Mouse (Mus musculus) liver, embryonic 16.5 days (tissue): Measurements from ENCODE around the gene Tmem87a. TPM values are rescaled to one million over a fixed set of nuclear protein-coding genes. Genes with fewer than 3 reads are reported as not detected.

Experiments used
- ATAC-seq: fragments of 200-750 bp; cut with Nextera tagmentation; 2 replicates; pipeline ENCODE4 v1.8.0; 2017; ENCODE audit warnings: low read depth, mild to moderate bottlenecking, moderate number of reproducible peaks, moderate library complexity
- H3K27ac ChIP-seq: fragments of 300-500 bp; sonication (generic); 2 replicates; pipeline ENCODE4 v1.5.1; 2014; ENCODE audit warnings: mild to moderate bottlenecking, low read length
- H3K27me3 ChIP-seq: fragments of 300-500 bp; sonication (generic); 2 replicates; pipeline ENCODE4 v1.6.1; 2014; ENCODE audit warnings: low read depth, low read length, mixed read lengths; ENCODE audit not compliant: control insufficient read depth, insufficient read depth
- H3K36me3 ChIP-seq: fragments of 300-500 bp; sonication (generic); 2 replicates; pipeline ENCODE4 v1.6.1; 2014; ENCODE audit warnings: mild to moderate bottlenecking; ENCODE audit not compliant: control insufficient read depth, insufficient read depth
- H3K4me1 ChIP-seq: fragments of 300-500 bp; sonication (generic); 2 replicates; pipeline ENCODE4 v1.6.1; 2014; ENCODE audit warnings: low read depth, low read length, mixed read lengths; ENCODE audit not compliant: control insufficient read depth
- H3K4me2 ChIP-seq: fragments of 300-500 bp; sonication (generic); 2 replicates; pipeline ENCODE4 v1.6.1; 2014; ENCODE audit warnings: low read depth, low read length, mixed read lengths
- H3K4me3 ChIP-seq: fragments of 300-500 bp; sonication (generic); 2 replicates; pipeline ENCODE4 v1.5.1; 2014; ENCODE audit warnings: low read depth, mild to moderate bottlenecking, low read length
- H3K9ac ChIP-seq: fragments of 300-500 bp; sonication (generic); 2 replicates; pipeline ENCODE4 v1.6.1; 2014; ENCODE audit warnings: low read depth, low read length
- H3K9me3 ChIP-seq: fragments of 300-500 bp; sonication (generic); replicated peaks from 2 replicates; pipeline ENCODE4 v1.6.1; 2016; ENCODE audit warnings: low read length; ENCODE audit not compliant: control insufficient read depth
- WGBS: fragments of 180-500 bp; shearing (Covaris S2); extraction: QIAGEN DNeasy Blood & Tissue Kit; methylation state at CpG from one replicate; pipeline ENCODE4 v1.1.7; 2014; ENCODE audit not compliant: insufficient replicate concordance; 5-methylcytosine and 5-hydroxymethylcytosine counted together
- polyA plus RNA-seq: library from polyadenylated mRNA; unstranded; fragments of >200 nt; fragmentation: Nextera tagmentation; extraction: Ambion mirVana; gene quantifications from 2 replicates; pipeline ENCODE4 v1.2.1, GENCODE M21; 2015

Gene Tmem87a
- polyA plus RNA-seq, 1 experiment from 2014 or later: 3.4 TPM

- peak; percentile 96 for ATAC-seq
- peak overlapping the region; percentile 17; the same call in 1 of the 2 replicates for H3K4me3 ChIP-seq
- H3K9ac ChIP-seq: no peak overlapping the region
- peak overlapping the region; percentile 77 for H3K27ac ChIP-seq
- peaks cover 5% of the 10 kb centered on the region for H3K4me1 ChIP-seq
- WGBS: 36% methylated on average over 3 of the region's 3 CpGs
- no peaks in the 10 kb centered on the region for H3K9me3 ChIP-seq
- H3K27me3 ChIP-seq: no peaks in the 10 kb centered on the region
- peaks cover 6% of the 10 kb centered on the region for H3K36me3 ChIP-seq
- peak overlapping the region; percentile 46 for H3K4me2 ChIP-seq
Observed at GRCm38 (mm10) chr2:120411096-120411628, 7.2 kb upstream of the Tmem87a start.

- Histone ChIP-seq H3K4me1 (peaks cover 10% of the 10 kb centered on the region), H3K27ac (peak overlapping the region; percentile 97), H3K9me3 (no peaks in the 10 kb centered on the region), H3K27me3 (no peaks in the 10 kb centered on the region), H3K36me3 (no peaks in the 10 kb centered on the region), H3K4me2 (peak overlapping the region; percentile 67), H3K9ac (peak overlapping the region; percentile 77), H3K4me3 (peak overlapping the region; percentile 73)
- 8% methylated on average over 14 of the region's 14 CpGs for WGBS
- ATAC-seq: no peak
Observed at GRCm38 (mm10) chr2:120404823-120405765, 1.2 kb upstream of the Tmem87a start.

- Histone ChIP-seq H3K9me3 (no peaks in the 10 kb centered on the region), H3K9ac (peak within 1 kb of the TSS; percentile 77), H3K4me2 (peak within 1 kb of the TSS; percentile 67), H3K27ac (peak within 1 kb of the TSS; percentile 97), H3K36me3 (no peaks in the 10 kb centered on the region), H3K27me3 (no peaks in the 10 kb centered on the region), H3K4me1 (peaks cover 10% of the 10 kb centered on the region), H3K4me3 (peak within 1 kb of the TSS; percentile 73)
- WGBS: 0% methylated on average over 17 of the region's 17 CpGs
- ATAC-seq: peak; percentile 33
Observed at GRCm38 (mm10) chr2:120403653-120403985, 294 bp downstream of the Tmem87a start, which contains the start of gene Ganc. Gene Ganc (plus strand): TSS chr2:120403896.

- H3K4me2 ChIP-seq: peak overlapping the region; percentile 67
- no peak overlapping the region for H3K27ac ChIP-seq
- peak overlapping the region; percentile 73 for H3K4me3 ChIP-seq
- ATAC-seq: no peak
- H3K9ac ChIP-seq: no peak overlapping the region
- no peaks in the 10 kb centered on the region; the same call in 1 of the 2 replicates for H3K36me3 ChIP-seq
- peaks cover 10% of the 10 kb centered on the region for H3K4me1 ChIP-seq
- no peaks in the 10 kb centered on the region for H3K9me3 ChIP-seq
- WGBS: 21% methylated on average over 3 of the region's 3 CpGs
- no peaks in the 10 kb centered on the region for H3K27me3 ChIP-seq
Observed at GRCm38 (mm10) chr2:120402813-120403212, 1.1 kb downstream of the Tmem87a start.

- 70% methylated on average over 1 of the region's 1 CpGs for WGBS
- H3K27ac ChIP-seq: no peak overlapping the region
- H3K4me1 ChIP-seq: peaks cover 7% of the 10 kb centered on the region
- peaks cover 16% of the 10 kb centered on the region for H3K36me3 ChIP-seq
- ATAC-seq: no peak
- H3K9ac ChIP-seq: no peak overlapping the region
- no peak overlapping the region for H3K4me2 ChIP-seq
- no peaks in the 10 kb centered on the region for H3K27me3 ChIP-seq
- H3K9me3 ChIP-seq: no peaks in the 10 kb centered on the region
- no peak overlapping the region for H3K4me3 ChIP-seq
Observed at GRCm38 (mm10) chr2:120397951-120398350, 6.0 kb downstream of the Tmem87a start.

GRCm38 (mm10) chr2:120392406-120392805, 11.5 kb downstream of the Tmem87a start:
- Histone ChIP-seq H3K4me2 (no peak overlapping the region), H3K4me3 (no peak overlapping the region), H3K36me3 (peaks cover 29% of the 10 kb centered on the region), H3K9ac (no peak overlapping the region), H3K4me1 (no peaks in the 10 kb centered on the region), H3K27ac (no peak overlapping the region), H3K27me3 (no peaks in the 10 kb centered on the region), H3K9me3 (no peaks in the 10 kb centered on the region)
- no peak for ATAC-seq

- H3K27me3 ChIP-seq: no peaks in the 10 kb centered on the region
- H3K36me3 ChIP-seq: peaks cover 27% of the 10 kb centered on the region
- ATAC-seq: no peak
- WGBS: 88% methylated on average over 1 of the region's 1 CpGs
- H3K4me2 ChIP-seq: no peak overlapping the region
- no peak overlapping the region for H3K9ac ChIP-seq
- H3K27ac ChIP-seq: no peak overlapping the region
- H3K9me3 ChIP-seq: no peaks in the 10 kb centered on the region
- H3K4me1 ChIP-seq: no peaks in the 10 kb centered on the region
- no peak overlapping the region for H3K4me3 ChIP-seq
Observed at GRCm38 (mm10) chr2:120390934-120391333, 13.0 kb downstream of the Tmem87a start.

- Histone ChIP-seq H3K4me2 (no peak overlapping the region), H3K4me1 (no peaks in the 10 kb centered on the region), H3K9ac (no peak overlapping the region), H3K9me3 (no peaks in the 10 kb centered on the region), H3K4me3 (no peak overlapping the region), H3K36me3 (peaks cover 23% of the 10 kb centered on the region), H3K27ac (no peak overlapping the region), H3K27me3 (no peaks in the 10 kb centered on the region)
- no peak for ATAC-seq
- 72% methylated on average over 3 of the region's 3 CpGs for WGBS
Observed at GRCm38 (mm10) chr2:120389376-120389775, 14.5 kb downstream of the Tmem87a start.

GRCm38 (mm10) chr2:120387291-120387690, 16.6 kb downstream of the Tmem87a start:
- no peak for ATAC-seq
- Histone ChIP-seq H3K4me3 (no peak overlapping the region), H3K9ac (no peak overlapping the region), H3K36me3 (peaks cover 13% of the 10 kb centered on the region), H3K4me1 (no peaks in the 10 kb centered on the region), H3K27ac (no peak overlapping the region), H3K27me3 (no peaks in the 10 kb centered on the region), H3K9me3 (no peaks in the 10 kb centered on the region), H3K4me2 (no peak overlapping the region)
- WGBS: 89% methylated on average over 1 of the region's 1 CpGs
